Mouse (Mus musculus): ENCODE measurements around the gene Maml2. TPM values are rescaled to one million over a fixed set of nuclear protein-coding genes. Genes with fewer than 3 reads are reported as not detected.

Gene Maml2
- polyA plus RNA-seq, 1 experiment from 2014 or later: 12.9 TPM

DNA sequence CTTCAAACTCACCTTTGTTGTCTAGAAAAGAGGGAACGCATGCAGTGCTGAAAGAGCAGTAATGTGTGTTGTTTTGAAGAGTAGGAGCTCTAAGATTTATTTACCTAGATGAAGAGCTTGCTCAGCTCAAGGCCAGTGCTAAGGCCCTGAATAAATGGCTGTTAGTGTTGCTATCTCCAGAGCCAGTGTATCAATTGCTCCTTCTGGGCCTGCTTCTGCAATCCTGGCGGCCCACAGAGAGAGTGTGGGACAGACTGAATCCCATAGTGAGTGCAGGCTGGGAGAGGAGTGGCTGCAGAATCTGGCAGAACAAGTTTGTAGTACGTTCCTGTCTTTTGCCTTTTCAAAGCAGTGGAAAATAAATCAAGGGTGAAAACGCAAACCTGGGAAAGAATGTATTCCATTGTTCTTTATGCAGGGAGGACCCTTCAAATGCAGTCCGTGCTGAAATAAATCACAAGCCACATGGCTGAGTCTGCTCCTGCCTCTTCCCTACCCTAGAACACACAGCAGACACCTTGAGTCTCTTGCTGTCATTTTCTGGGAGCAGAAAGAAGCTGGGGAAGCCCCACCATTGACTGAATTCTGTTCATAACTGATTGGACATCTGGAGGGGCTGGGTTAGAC lies 318.7 kb downstream of the Maml2 start:
- H3K4me1 ChIP-seq (replicated peaks): peaks cover 40% of the 10 kb centered on the region
- H3K9ac ChIP-seq: peak overlapping the region; percentile 45; the same call in 1 of the 2 replicates
- WGBS: 18% methylated on average over 5 of the region's 5 CpGs
- no peak overlapping the region for H3K4me3 ChIP-seq
- no peak for ATAC-seq (ENCODE audit: low read depth)
- no peaks in the 10 kb centered on the region for H3K27me3 ChIP-seq
- H3K9me3 ChIP-seq: no peaks in the 10 kb centered on the region
- no peak overlapping the region for H3K4me2 ChIP-seq
- peak overlapping the region; percentile 57 for H3K27ac ChIP-seq (replicated peaks)
- H3K36me3 ChIP-seq: peaks cover 15% of the 10 kb centered on the region; the same call in 1 of the 2 replicates

DNA sequence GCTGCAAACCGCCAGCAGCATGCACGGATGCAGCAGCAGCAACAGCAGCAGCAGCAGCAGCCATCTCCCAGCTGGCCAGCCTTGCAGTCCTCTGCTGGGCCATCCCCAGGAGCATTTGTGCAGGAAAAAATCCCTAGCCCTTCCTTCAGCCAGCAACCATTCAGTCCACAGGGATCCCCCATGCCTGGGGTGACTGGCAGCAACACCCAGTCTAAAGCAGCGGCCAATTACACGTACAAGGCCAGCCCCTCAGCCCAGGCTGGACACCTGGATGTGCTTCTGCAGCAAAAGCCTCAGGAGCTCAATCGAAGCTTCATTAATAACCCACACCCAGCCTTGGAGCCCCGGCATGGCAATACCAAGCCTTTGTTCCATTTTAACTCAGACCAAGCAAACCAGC lies 323.0 kb downstream of the Maml2 start:
- Histone ChIP-seq H3K4me1 (replicated peaks) (peaks cover 20% of the 10 kb centered on the region), H3K36me3 (peaks cover 19% of the 10 kb centered on the region; the same call in 1 of the 2 replicates), H3K4me2 (no peak overlapping the region), H3K9me3 (no peaks in the 10 kb centered on the region), H3K27ac (replicated peaks) (peak overlapping the region; percentile 56; the same call in 1 of the 2 replicates), H3K9ac (peak overlapping the region; percentile 26; the same call in 1 of the 2 replicates), H3K4me3 (no peak overlapping the region), H3K27me3 (no peaks in the 10 kb centered on the region)
- WGBS: 77% methylated on average over 6 of the region's 6 CpGs
- ATAC-seq (ENCODE audit: low read depth): no peak

DNA sequence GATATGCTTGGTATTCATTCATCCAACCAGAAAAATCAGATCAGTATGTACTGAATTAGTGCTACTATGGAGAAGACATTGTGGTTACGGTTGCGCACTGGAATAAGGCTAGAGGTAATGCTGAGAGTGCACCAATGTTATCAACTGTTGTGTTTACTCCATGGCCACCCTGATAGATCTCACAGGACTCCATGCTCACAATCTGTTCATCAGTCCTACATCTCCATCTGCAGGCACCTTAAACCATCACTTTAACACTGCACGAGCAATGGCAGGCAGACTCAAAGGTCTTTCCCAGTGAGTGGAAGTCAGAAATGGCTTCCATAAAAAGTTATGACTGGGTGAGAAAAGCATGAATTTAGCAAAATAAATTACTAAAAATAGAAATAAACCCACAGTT lies 324.2 kb downstream of the Maml2 start:
- Histone ChIP-seq H3K27me3 (no peaks in the 10 kb centered on the region), H3K4me3 (no peak overlapping the region), H3K9me3 (no peaks in the 10 kb centered on the region), H3K4me2 (no peak overlapping the region), H3K27ac (replicated peaks) (no peak overlapping the region), H3K4me1 (replicated peaks) (peaks cover 19% of the 10 kb centered on the region), H3K36me3 (peaks cover 19% of the 10 kb centered on the region; the same call in 1 of the 2 replicates), H3K9ac (no peak overlapping the region)
- WGBS: 97% methylated on average over 3 of the region's 3 CpGs
- ATAC-seq (ENCODE audit: low read depth): no peak

DNA sequence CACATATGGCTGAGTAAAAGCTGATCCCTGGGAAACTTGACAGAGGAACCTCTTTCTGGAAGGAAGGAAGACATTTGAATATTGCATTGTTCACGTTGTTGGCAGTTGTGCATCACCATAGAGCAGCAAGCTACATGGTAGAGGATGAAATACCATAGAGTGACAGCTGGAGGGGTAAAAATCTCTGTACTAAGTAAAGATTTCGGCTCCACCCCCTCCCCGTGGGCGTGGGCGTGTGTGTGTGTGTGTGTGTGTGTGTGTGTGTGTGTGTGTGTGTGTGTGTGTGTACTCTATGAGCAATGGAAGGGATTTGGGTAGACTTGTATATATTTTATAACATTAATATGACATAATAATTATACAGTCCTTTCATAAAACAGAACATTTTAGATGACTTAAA lies 324.7 kb downstream of the Maml2 start:
- no peaks in the 10 kb centered on the region for H3K27me3 ChIP-seq
- no peak overlapping the region for H3K4me2 ChIP-seq
- ATAC-seq (ENCODE audit: low read depth): no peak
- WGBS: 91% methylated on average over 5 of the region's 5 CpGs
- peaks cover 19% of the 10 kb centered on the region; the same call in 1 of the 2 replicates for H3K36me3 ChIP-seq
- H3K27ac ChIP-seq (replicated peaks): no peak overlapping the region
- peaks cover 20% of the 10 kb centered on the region for H3K4me1 ChIP-seq (replicated peaks)
- no peaks in the 10 kb centered on the region for H3K9me3 ChIP-seq
- H3K4me3 ChIP-seq: no peak overlapping the region
- H3K9ac ChIP-seq: no peak overlapping the region

DNA sequence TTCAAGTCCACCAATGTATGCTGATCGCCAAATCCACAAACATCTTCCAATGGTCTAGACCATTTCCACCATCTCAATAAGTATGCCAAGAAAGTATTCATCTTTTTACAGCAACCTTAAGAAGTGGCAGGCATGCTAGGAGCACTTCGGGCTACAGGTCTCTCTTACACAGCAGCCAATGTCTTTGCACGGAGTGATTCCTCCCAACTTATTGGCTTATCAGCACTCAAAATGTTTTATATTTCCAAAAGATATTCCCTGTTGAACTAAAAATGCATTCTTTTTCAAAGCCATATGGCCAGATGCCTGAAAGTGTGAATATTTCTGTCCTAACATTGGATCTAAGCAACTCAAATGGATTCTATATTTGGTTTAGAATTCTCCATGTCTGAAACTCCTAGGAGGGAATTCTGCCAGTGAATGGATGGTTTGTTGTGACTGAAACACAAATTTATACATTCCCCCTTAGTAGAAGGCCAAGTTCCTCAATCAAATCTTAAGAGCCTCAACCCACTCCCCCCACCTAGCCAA lies 326.2 kb downstream of the Maml2 start:
- H3K4me3 ChIP-seq: no peak overlapping the region
- no peak overlapping the region for H3K27ac ChIP-seq (replicated peaks)
- H3K4me2 ChIP-seq: no peak overlapping the region
- no peak for ATAC-seq (ENCODE audit: low read depth)
- WGBS: 98% methylated on average over 3 of the region's 3 CpGs
- peaks cover 19% of the 10 kb centered on the region; the same call in 1 of the 2 replicates for H3K36me3 ChIP-seq
- H3K9me3 ChIP-seq: no peaks in the 10 kb centered on the region
- no peak overlapping the region for H3K9ac ChIP-seq
- no peaks in the 10 kb centered on the region for H3K27me3 ChIP-seq
- peaks cover 20% of the 10 kb centered on the region for H3K4me1 ChIP-seq (replicated peaks)

DNA sequence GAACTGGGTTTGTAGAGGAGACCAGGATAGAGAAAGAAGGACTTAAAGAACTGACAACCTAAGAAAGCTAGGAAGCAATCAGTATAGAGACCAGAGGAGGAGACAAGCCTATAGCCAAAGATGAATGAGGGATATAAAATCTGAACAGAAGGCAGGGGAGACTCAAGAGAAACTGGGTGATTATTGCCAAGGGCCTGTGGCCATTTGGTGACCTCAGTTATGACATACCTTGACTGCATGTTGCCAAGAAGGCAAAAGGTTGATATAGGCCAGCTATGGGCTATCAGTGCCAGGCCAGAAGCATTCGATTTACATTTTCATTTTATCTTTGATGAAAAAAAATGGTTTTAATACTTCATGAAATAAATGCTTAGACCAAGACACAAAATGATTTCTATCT lies 327.0 kb downstream of the Maml2 start:
- ATAC-seq (ENCODE audit: low read depth): no peak
- peaks cover 19% of the 10 kb centered on the region; the same call in 1 of the 2 replicates for H3K36me3 ChIP-seq
- no peak overlapping the region for H3K4me3 ChIP-seq

DNA sequence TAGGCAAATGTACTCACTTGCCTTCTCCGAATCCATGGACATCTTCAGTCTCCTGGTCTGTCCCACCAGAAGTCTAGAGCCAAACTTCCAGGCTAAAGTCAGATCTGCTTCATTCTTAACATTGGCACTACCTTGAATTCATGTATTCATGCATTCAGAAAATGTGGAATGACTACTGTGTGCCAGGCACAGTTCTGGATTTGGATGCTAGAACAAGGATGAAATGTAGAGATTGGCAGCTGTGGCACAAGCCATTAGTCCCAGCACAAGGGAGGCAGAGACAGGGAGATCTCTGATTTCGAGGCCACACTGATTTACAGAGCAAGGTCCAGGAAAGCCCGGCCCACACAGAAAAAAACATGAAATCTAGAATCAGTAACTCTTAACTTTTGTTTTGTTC lies 327.5 kb downstream of the Maml2 start:
- WGBS: 93% methylated on average over 3 of the region's 3 CpGs

More for the DNA sequence above, 327.0 kb downstream of the Maml2 start:
- WGBS: 96% methylated on average over 1 of the region's 1 CpGs
- Histone ChIP-seq H3K27ac (replicated peaks) (no peak overlapping the region), H3K9me3 (no peaks in the 10 kb centered on the region), H3K9ac (no peak overlapping the region), H3K4me1 (replicated peaks) (peaks cover 20% of the 10 kb centered on the region), H3K4me2 (no peak overlapping the region), H3K27me3 (no peaks in the 10 kb centered on the region)

DNA sequence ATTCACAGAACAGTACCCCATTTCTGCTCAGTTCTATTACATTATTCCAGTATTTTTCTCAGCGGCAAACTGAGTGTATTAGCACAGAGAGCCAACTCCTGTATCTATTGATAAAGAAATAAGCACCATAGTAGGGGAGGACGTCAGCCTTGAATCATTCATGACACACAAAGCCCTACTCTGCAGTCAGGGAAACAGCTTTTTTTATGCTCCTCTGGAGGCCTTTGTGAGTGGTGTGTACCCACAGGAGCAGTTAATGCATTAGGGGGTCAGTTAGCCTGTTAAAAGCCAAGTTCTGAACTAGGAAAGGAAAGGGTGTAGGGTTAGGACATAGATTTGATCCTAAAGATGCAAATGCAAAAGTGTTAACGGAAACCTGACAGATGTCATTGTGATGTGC lies 328.7 kb downstream of the Maml2 start:
- no peak overlapping the region for H3K4me2 ChIP-seq
- H3K36me3 ChIP-seq: 0 out of 2 replicates have a peak, but pooled peaks cover 3% of the 10 kb centered on the region
- H3K9ac ChIP-seq: 0 out of 2 replicates have a peak overlapping the region, but pooled peaks have one; percentile 17
- 35% methylated on average over 3 of the region's 3 CpGs for WGBS
- peak; percentile 47; the same call in 1 of the 2 replicates for ATAC-seq (ENCODE audit: low read depth)
- no peak overlapping the region for H3K4me3 ChIP-seq
- no peak overlapping the region for H3K27ac ChIP-seq (replicated peaks)
- peaks cover 20% of the 10 kb centered on the region for H3K4me1 ChIP-seq (replicated peaks)
- H3K9me3 ChIP-seq: no peaks in the 10 kb centered on the region
- H3K27me3 ChIP-seq: no peaks in the 10 kb centered on the region

More for the DNA sequence above, 327.5 kb downstream of the Maml2 start:
- H3K9ac ChIP-seq: no peak overlapping the region
- H3K36me3 ChIP-seq: peaks cover 15% of the 10 kb centered on the region; the same call in 1 of the 2 replicates
- H3K4me2 ChIP-seq: no peak overlapping the region
- H3K27ac ChIP-seq (replicated peaks): no peak overlapping the region
- H3K4me3 ChIP-seq: no peak overlapping the region
- H3K4me1 ChIP-seq (replicated peaks): peaks cover 20% of the 10 kb centered on the region
- ATAC-seq (ENCODE audit: low read depth): no peak
- H3K9me3 ChIP-seq: no peaks in the 10 kb centered on the region
- no peaks in the 10 kb centered on the region for H3K27me3 ChIP-seq

DNA sequence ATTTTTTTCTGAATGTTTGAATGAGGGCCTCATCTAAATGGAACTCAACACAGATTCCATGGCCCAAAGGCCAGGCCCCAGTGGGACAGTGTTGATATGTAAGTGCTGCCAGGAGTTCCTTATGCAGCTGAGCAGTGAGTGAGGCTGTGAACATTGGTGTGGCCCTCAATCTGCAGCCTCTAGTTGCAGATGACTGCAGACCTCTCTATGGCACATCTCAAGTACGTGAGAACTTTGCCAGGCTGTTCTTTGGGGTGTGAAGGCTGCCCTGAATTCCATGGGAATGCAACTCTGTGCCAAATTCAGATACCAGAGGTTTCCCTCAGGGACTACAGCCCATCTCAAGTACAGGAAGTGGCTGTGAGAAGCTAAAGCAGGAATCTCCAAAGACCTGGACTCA lies 335.6 kb downstream of the Maml2 start:
- peaks cover 16% of the 10 kb centered on the region; the same call in 1 of the 2 replicates for H3K4me1 ChIP-seq (replicated peaks)
- no peaks in the 10 kb centered on the region for H3K36me3 ChIP-seq
- ATAC-seq (ENCODE audit: low read depth): no peak
- H3K4me3 ChIP-seq: no peak overlapping the region
- 83% methylated on average over 1 of the region's 1 CpGs for WGBS
- H3K27ac ChIP-seq (replicated peaks): no peak overlapping the region
- H3K27me3 ChIP-seq: no peaks in the 10 kb centered on the region
- no peak overlapping the region for H3K9ac ChIP-seq
- H3K9me3 ChIP-seq: no peaks in the 10 kb centered on the region
- no peak overlapping the region for H3K4me2 ChIP-seq

DNA sequence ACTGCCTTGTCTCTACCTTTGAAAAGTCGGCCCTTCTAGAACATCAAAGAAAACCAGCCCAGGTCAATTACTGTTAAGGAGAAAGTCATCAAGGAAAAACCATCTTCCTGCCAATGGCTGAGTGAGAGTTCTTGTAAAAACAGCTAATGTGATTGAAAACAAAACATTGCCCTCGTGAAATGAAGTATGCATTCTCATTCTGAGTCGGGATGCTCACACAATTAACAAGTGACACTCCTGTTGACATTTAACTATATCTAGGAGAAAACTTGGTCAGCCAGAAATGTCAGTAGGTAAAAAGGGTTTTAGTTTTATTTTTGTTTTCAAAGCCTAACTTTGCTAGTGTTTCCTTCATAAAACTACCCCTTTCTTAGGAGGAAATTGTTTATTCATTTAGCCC lies 341.9 kb downstream of the Maml2 start:
- H3K9me3 ChIP-seq: no peaks in the 10 kb centered on the region
- 60% methylated on average over 3 of the region's 3 CpGs for WGBS
- no peak overlapping the region for H3K4me2 ChIP-seq
- ATAC-seq (ENCODE audit: low read depth): no peak
- H3K36me3 ChIP-seq: no peaks in the 10 kb centered on the region
- no peak overlapping the region for H3K27ac ChIP-seq (replicated peaks)
- peaks cover 15% of the 10 kb centered on the region for H3K4me1 ChIP-seq (replicated peaks)
- H3K27me3 ChIP-seq: no peaks in the 10 kb centered on the region
- H3K4me3 ChIP-seq: no peak overlapping the region
- no peak overlapping the region for H3K9ac ChIP-seq

DNA sequence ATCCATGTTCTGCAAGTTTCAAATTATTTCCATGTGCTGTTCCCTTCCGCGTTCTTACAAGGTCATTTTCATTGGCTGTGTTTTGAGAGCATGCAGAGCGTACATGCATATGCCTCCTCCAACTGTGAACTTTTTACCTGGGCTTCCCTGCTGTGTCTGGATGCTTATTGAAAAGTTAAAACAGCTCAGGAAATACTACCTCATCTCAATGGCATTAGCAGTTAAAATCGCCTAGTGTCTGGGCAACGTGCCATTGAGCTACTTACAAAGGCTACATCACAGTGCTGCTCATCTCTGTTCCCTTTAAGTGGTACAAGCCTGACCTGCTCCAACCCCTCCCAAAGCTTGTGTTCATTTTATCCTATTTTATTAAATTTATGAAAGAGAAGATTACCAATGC lies 347.4 kb downstream of the Maml2 start:
- 62% methylated on average over 5 of the region's 5 CpGs for WGBS
- Histone ChIP-seq H3K36me3 (no peaks in the 10 kb centered on the region), H3K9ac (no peak overlapping the region), H3K4me3 (no peak overlapping the region), H3K27me3 (no peaks in the 10 kb centered on the region), H3K4me2 (no peak overlapping the region), H3K9me3 (no peaks in the 10 kb centered on the region), H3K4me1 (replicated peaks) (peaks cover 21% of the 10 kb centered on the region), H3K27ac (replicated peaks) (peak overlapping the region; percentile 49; the same call in 1 of the 2 replicates)
- 0 out of 2 replicates have a peak, but pooled peaks have one; percentile 50 for ATAC-seq (ENCODE audit: low read depth)

DNA sequence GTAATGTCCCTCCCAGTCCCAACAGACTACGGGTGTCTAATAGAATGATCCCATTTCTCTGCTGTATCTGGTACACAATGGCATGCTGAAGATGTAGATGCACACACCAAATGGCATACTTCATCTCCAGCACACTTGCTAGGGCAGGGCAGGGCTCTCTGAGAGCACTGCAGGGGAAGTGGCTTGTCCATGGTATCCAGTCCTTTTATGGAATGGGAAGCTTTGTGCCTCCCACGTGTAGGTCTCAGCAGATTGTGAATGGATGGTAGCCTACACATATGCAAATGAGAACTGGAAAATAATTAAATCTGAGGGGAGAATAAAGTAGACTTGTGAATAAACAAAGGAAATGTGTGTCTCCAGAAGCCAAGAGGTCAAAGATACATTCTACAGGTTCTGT lies 353.3 kb downstream of the Maml2 start:
- Histone ChIP-seq H3K4me2 (no peak overlapping the region), H3K4me3 (no peak overlapping the region), H3K27ac (replicated peaks) (0 out of 2 replicates have a peak overlapping the region, but pooled peaks have one; percentile 2), H3K27me3 (no peaks in the 10 kb centered on the region), H3K9ac (no peak overlapping the region), H3K36me3 (no peaks in the 10 kb centered on the region), H3K9me3 (no peaks in the 10 kb centered on the region), H3K4me1 (replicated peaks) (peaks cover 13% of the 10 kb centered on the region)
- WGBS: 57% methylated on average over 2 of the region's 2 CpGs
- no peak for ATAC-seq (ENCODE audit: low read depth)

Measured in neural tube, embryonic 13.5 days (tissue).